Mouse (Mus musculus): ENCODE data around the gene Carm1. TPM values are rescaled to one million over a fixed set of nuclear protein-coding genes. Genes with fewer than 3 reads are reported as not detected.
A peak's percentile ranks its signal among the peaks of the same experiment; 100 is the strongest.

Carm1 gene
- polyA plus RNA-seq (2014; fragmentation: Nextera tagmentation; extraction: Ambion mirVana) = 62.4 and 64.2 TPM in 2 replicates

- Histone ChIP-seq H3K9me3 (replicated peaks; ENCODE audit: control insufficient read depth, low read length) (no peaks in the 10 kb centered on the region), H3K27me3 (ENCODE audit: control insufficient read depth, insufficient read depth, low read length) (no peaks in the 10 kb centered on the region), H3K9ac (replicated peaks; ENCODE audit: low read length) (peak within 1 kb of the TSS; percentile 98), H3K36me3 (replicated peaks; ENCODE audit: control insufficient read depth, insufficient read depth, low read depth, low read length) (no peaks in the 10 kb centered on the region), H3K27ac (replicated peaks; ENCODE audit: low read depth, low read length) (peak within 1 kb of the TSS; percentile 96), H3K4me1 (ENCODE audit: control insufficient read depth, insufficient read depth, low read length) (no peaks in the 10 kb centered on the region), H3K4me3 (ENCODE audit: low read depth, low read length) (peak within 1 kb of the TSS; percentile 79), H3K4me2 (ENCODE audit: low read depth, low read length) (peak within 1 kb of the TSS; percentile 58)
- WGBS = under 1% methylated on average over 25 of the region's 52 CpGs
- ATAC-seq (replicated peaks; ENCODE audit: insufficient number of reproducible peaks, low FRiP score, low TSS enrichment, low read depth) (no peak), DNase-seq (ENCODE audit: low spot score) (no peak)
These were observed at the start of gene Carm1 for GRCm38 (mm10) chr9:21546789-21547074. TSS of gene Carm1 (plus strand) at chr9:21546894.

- Histone ChIP-seq H3K36me3 (replicated peaks; ENCODE audit: control insufficient read depth, insufficient read depth, low read depth, low read length) (no peaks in the 10 kb centered on the region; the same call in none of the 2 replicates), H3K27me3 (ENCODE audit: control insufficient read depth, insufficient read depth, low read length) (no peaks in the 10 kb centered on the region), H3K4me1 (ENCODE audit: control insufficient read depth, insufficient read depth, low read length) (no peaks in the 10 kb centered on the region), H3K9ac (replicated peaks; ENCODE audit: low read length) (peak overlapping the region; percentile 35), H3K4me3 (ENCODE audit: low read depth, low read length) (peak overlapping the region; percentile 3; the same call in 1 of the 2 replicates), H3K4me2 (ENCODE audit: low read depth, low read length) (peak overlapping the region; percentile 23; the same call in 1 of the 2 replicates), H3K27ac (replicated peaks; ENCODE audit: low read depth, low read length) (peak overlapping the region; percentile 94), H3K9me3 (replicated peaks; ENCODE audit: control insufficient read depth, low read length) (no peaks in the 10 kb centered on the region)
- no peak for DNase-seq (ENCODE audit: low spot score)
- ATAC-seq (replicated peaks; ENCODE audit: insufficient number of reproducible peaks, low FRiP score, low TSS enrichment, low read depth) = peak; percentile 75
- 41% methylated on average over 16 of the region's 16 CpGs for WGBS
These were observed 49.6 kb upstream of the Carm1 start for GRCm38 (mm10) chr9:21497050-21497542.

GRCm38 (mm10) chr9:21497664-21498063 lies 49.0 kb upstream of the Carm1 start:
- DNase-seq (ENCODE audit: low spot score) = no peak
- Histone ChIP-seq H3K4me1 (ENCODE audit: control insufficient read depth, insufficient read depth, low read length) (no peaks in the 10 kb centered on the region), H3K27me3 (ENCODE audit: control insufficient read depth, insufficient read depth, low read length) (no peaks in the 10 kb centered on the region), H3K4me3 (ENCODE audit: low read depth, low read length) (no peak overlapping the region), H3K4me2 (ENCODE audit: low read depth, low read length) (no peak overlapping the region), H3K9ac (replicated peaks; ENCODE audit: low read length) (no peak overlapping the region), H3K27ac (replicated peaks; ENCODE audit: low read depth, low read length) (peak overlapping the region; percentile 94), H3K9me3 (replicated peaks; ENCODE audit: control insufficient read depth, low read length) (no peaks in the 10 kb centered on the region), H3K36me3 (replicated peaks; ENCODE audit: control insufficient read depth, insufficient read depth, low read depth, low read length) (no peaks in the 10 kb centered on the region; the same call in none of the 2 replicates)
- no peak for ATAC-seq (replicated peaks; ENCODE audit: insufficient number of reproducible peaks, low FRiP score, low TSS enrichment, low read depth)
- WGBS = 89% methylated on average over 2 of the region's 2 CpGs

GRCm38 (mm10) chr9:21498284-21498902 lies 48.3 kb upstream of the Carm1 start:
- H3K4me1 ChIP-seq (ENCODE audit: control insufficient read depth, insufficient read depth, low read length) = no peaks in the 10 kb centered on the region
- no peaks in the 10 kb centered on the region for H3K27me3 ChIP-seq (ENCODE audit: control insufficient read depth, insufficient read depth, low read length)
- H3K9me3 ChIP-seq (replicated peaks; ENCODE audit: control insufficient read depth, low read length) = no peaks in the 10 kb centered on the region
- H3K9ac ChIP-seq (replicated peaks; ENCODE audit: low read length) = no peak overlapping the region
- 95% methylated on average over 12 of the region's 12 CpGs for WGBS
- H3K4me2 ChIP-seq (ENCODE audit: low read depth, low read length) = no peak overlapping the region
- H3K36me3 ChIP-seq (replicated peaks; ENCODE audit: control insufficient read depth, insufficient read depth, low read depth, low read length) = no peaks in the 10 kb centered on the region; the same call in none of the 2 replicates
- no peak for ATAC-seq (replicated peaks; ENCODE audit: insufficient number of reproducible peaks, low FRiP score, low TSS enrichment, low read depth)
- H3K4me3 ChIP-seq (ENCODE audit: low read depth, low read length) = no peak overlapping the region
- no peak overlapping the region for H3K27ac ChIP-seq (replicated peaks; ENCODE audit: low read depth, low read length)
- no peak for DNase-seq (ENCODE audit: low spot score)

- H3K9me3 ChIP-seq (replicated peaks; ENCODE audit: control insufficient read depth, low read length) = no peaks in the 10 kb centered on the region
- no peaks in the 10 kb centered on the region for H3K4me1 ChIP-seq (ENCODE audit: control insufficient read depth, insufficient read depth, low read length)
- no peak overlapping the region for H3K9ac ChIP-seq (replicated peaks; ENCODE audit: low read length)
- no peak overlapping the region for H3K4me3 ChIP-seq (ENCODE audit: low read depth, low read length)
- DNase-seq (ENCODE audit: low spot score) (no peak), ATAC-seq (replicated peaks; ENCODE audit: insufficient number of reproducible peaks, low FRiP score, low TSS enrichment, low read depth) (no peak)
- H3K27me3 ChIP-seq (ENCODE audit: control insufficient read depth, insufficient read depth, low read length) = no peaks in the 10 kb centered on the region
- WGBS = 95% methylated on average over 8 of the region's 8 CpGs
- H3K36me3 ChIP-seq (replicated peaks; ENCODE audit: control insufficient read depth, insufficient read depth, low read depth, low read length) = peaks cover 9% of the 10 kb centered on the region
- no peak overlapping the region for H3K27ac ChIP-seq (replicated peaks; ENCODE audit: low read depth, low read length)
- H3K4me2 ChIP-seq (ENCODE audit: low read depth, low read length) = no peak overlapping the region
These were observed 43.3 kb upstream of the Carm1 start for GRCm38 (mm10) chr9:21503352-21503751.

GRCm38 (mm10) chr9:21505767-21506166 lies 40.9 kb upstream of the Carm1 start:
- no peaks in the 10 kb centered on the region for H3K27me3 ChIP-seq (ENCODE audit: control insufficient read depth, insufficient read depth, low read length)
- peaks cover 9% of the 10 kb centered on the region for H3K36me3 ChIP-seq (replicated peaks; ENCODE audit: control insufficient read depth, insufficient read depth, low read depth, low read length)
- no peak for ATAC-seq (replicated peaks; ENCODE audit: insufficient number of reproducible peaks, low FRiP score, low TSS enrichment, low read depth)

GRCm38 (mm10) chr9:21507753-21508430 lies 38.8 kb upstream of the Carm1 start:
- no peak for ATAC-seq (replicated peaks; ENCODE audit: insufficient number of reproducible peaks, low FRiP score, low TSS enrichment, low read depth)
- Histone ChIP-seq H3K4me3 (ENCODE audit: low read depth, low read length) (no peak overlapping the region), H3K4me1 (ENCODE audit: control insufficient read depth, insufficient read depth, low read length) (peaks cover 4% of the 10 kb centered on the region; the same call in 1 of the 2 replicates), H3K27ac (replicated peaks; ENCODE audit: low read depth, low read length) (no peak overlapping the region), H3K27me3 (ENCODE audit: control insufficient read depth, insufficient read depth, low read length) (no peaks in the 10 kb centered on the region), H3K4me2 (ENCODE audit: low read depth, low read length) (no peak overlapping the region), H3K36me3 (replicated peaks; ENCODE audit: control insufficient read depth, insufficient read depth, low read depth, low read length) (peaks cover 9% of the 10 kb centered on the region), H3K9ac (replicated peaks; ENCODE audit: low read length) (no peak overlapping the region), H3K9me3 (replicated peaks; ENCODE audit: control insufficient read depth, low read length) (no peaks in the 10 kb centered on the region)
- 95% methylated on average over 15 of the region's 15 CpGs for WGBS
- no peak for DNase-seq (ENCODE audit: low spot score)

More at GRCm38 (mm10) chr9:21505767-21506166, 40.9 kb upstream of the Carm1 start:
- Histone ChIP-seq H3K4me3 (ENCODE audit: low read depth, low read length) (no peak overlapping the region), H3K9me3 (replicated peaks; ENCODE audit: control insufficient read depth, low read length) (no peaks in the 10 kb centered on the region), H3K4me1 (ENCODE audit: control insufficient read depth, insufficient read depth, low read length) (peaks cover 4% of the 10 kb centered on the region; the same call in 1 of the 2 replicates), H3K9ac (replicated peaks; ENCODE audit: low read length) (no peak overlapping the region; the same call in 1 of the 2 replicates), H3K27ac (replicated peaks; ENCODE audit: low read depth, low read length) (no peak overlapping the region), H3K4me2 (ENCODE audit: low read depth, low read length) (no peak overlapping the region)
- no peak for DNase-seq (ENCODE audit: low spot score)

- no peaks in the 10 kb centered on the region for H3K9me3 ChIP-seq (replicated peaks; ENCODE audit: control insufficient read depth, low read length)
- H3K27me3 ChIP-seq (ENCODE audit: control insufficient read depth, insufficient read depth, low read length) = no peaks in the 10 kb centered on the region
- WGBS = 63% methylated on average over 7 of the region's 7 CpGs
- peaks cover 4% of the 10 kb centered on the region; the same call in 1 of the 2 replicates for H3K4me1 ChIP-seq (ENCODE audit: control insufficient read depth, insufficient read depth, low read length)
- H3K36me3 ChIP-seq (replicated peaks; ENCODE audit: control insufficient read depth, insufficient read depth, low read depth, low read length) = peaks cover 9% of the 10 kb centered on the region
- DNase-seq (ENCODE audit: low spot score) = no peak
- H3K4me2 ChIP-seq (ENCODE audit: low read depth, low read length) = peak overlapping the region; percentile 56
- peak overlapping the region; percentile 71 for H3K4me3 ChIP-seq (ENCODE audit: low read depth, low read length)
- H3K9ac ChIP-seq (replicated peaks; ENCODE audit: low read length) = no peak overlapping the region
- H3K27ac ChIP-seq (replicated peaks; ENCODE audit: low read depth, low read length) = no peak overlapping the region
- no peak for ATAC-seq (replicated peaks; ENCODE audit: insufficient number of reproducible peaks, low FRiP score, low TSS enrichment, low read depth)
These were observed 37.8 kb upstream of the Carm1 start for GRCm38 (mm10) chr9:21508871-21509404.
